Mouse (Mus musculus) embryonic fibroblast, embryonic 13.5 days (primary cell): ENCODE data around the gene Gm11627.

ENCODE experiments used
- CTCF ChIP-seq: IDR thresholded peaks from 2 replicates; pipeline ENCODE4 v1.5.1; 2011; ENCODE audit warnings: mild to moderate bottlenecking, control low read depth, low read length, moderate library complexity, borderline replicate concordance; ENCODE audit not compliant: insufficient read depth
- POLR2A ChIP-seq: IDR thresholded peaks from 2 replicates; pipeline ENCODE4 v1.6.1; 2011; ENCODE audit warnings: low read depth, mild to moderate bottlenecking, control low read depth, low read length, moderate library complexity

DNA sequence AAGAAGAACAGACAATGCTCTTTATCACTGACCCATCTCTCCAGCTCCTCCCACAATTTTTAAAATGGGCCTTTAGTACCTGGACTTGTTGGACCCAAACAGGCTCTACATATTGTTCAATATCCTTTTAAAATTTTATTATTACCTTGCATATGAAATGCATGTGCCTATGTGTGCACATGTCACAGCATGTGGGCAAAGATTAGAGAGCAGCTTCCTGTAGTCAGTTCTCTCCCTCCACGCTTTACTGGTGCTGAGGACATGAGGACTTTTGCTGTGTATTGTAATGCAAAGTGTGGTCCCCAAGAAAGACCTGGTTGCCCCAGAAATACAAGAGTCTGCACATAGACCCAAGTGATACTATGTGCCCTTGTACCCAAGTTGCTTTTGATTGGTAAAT, 4.2 kb downstream of the Gm11627 start:
- no peak for TF ChIP-seq CTCF
- TF ChIP-seq POLR2A: no peak
